Mouse (Mus musculus) small intestine, adult 2 months (tissue): ENCODE data around the gene Lim2.
"Not testable (repeated sequence)": the region's sequence is repeated elsewhere in the genome, so short reads cannot be mapped to it uniquely, and the experiment has no call there.

Experiments used
- CTCF ChIP-seq: fragments of 200-500 bp; IDR thresholded peaks from 2 replicates; pipeline ENCODE4 v1.5.1; 2012; ENCODE audit warnings: low read depth, mild to moderate bottlenecking, control low read depth, inconsistent platforms, low read length, moderate library complexity, mixed read lengths; ENCODE audit not compliant: insufficient replicate concordance, insufficient read length; ENCODE audit errors: extremely low read depth
- POLR2A ChIP-seq: fragments of 200-500 bp; IDR thresholded peaks from 2 replicates; pipeline ENCODE4 v1.6.1; 2012; ENCODE audit warnings: low read depth, mild to moderate bottlenecking, control low read depth, inconsistent platforms, low read length, moderate library complexity

GRCm38 (mm10) chr7:43411724-43412123 lies 15.7 kb upstream of the Lim2 start:
- TF ChIP-seq CTCF, POLR2A: not testable (repeated sequence)
